Mouse (Mus musculus) liver, embryonic 14.5 days (tissue): Measurements from ENCODE around the gene Dlgap4.

ENCODE experiments used
- CTCF ChIP-seq: IDR thresholded peaks from 2 replicates; pipeline ENCODE4 v1.5.1; 2016; ENCODE audit warnings: antibody characterized with exemption, low read depth, control low read depth
- EP300 ChIP-seq: IDR thresholded peaks from 2 replicates; pipeline ENCODE4 v1.6.1; 2016; ENCODE audit warnings: antibody characterized with exemption, low read depth

DNA sequence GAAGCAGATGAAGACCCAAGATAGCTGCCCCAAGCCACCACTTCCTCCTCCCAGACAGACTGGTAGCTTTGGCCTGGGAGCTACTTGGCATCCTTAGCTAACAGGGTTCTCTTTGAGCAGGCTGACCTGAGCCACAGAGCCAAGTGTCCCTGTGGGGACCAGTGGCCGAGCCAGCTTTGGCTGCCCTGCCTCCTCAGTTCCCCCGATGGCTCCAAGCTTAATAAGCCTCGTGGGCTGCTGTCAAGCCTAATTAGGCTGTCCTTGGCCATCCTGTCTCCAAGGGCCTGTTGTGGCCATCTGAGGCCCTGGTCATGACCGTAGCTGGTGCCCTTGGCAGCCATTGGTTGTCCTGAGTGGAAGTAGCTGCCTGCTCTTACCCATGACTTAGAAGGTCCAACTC lies 64.6 kb downstream of the Dlgap4 start:
- TF ChIP-seq EP300 (no peak), CTCF (no peak)
